Mouse (Mus musculus): ENCODE measurements around the gene Crim1. TPM values are rescaled to one million over a fixed set of nuclear protein-coding genes. Genes with fewer than 3 reads are reported as not detected.

Gene Crim1
- polyA plus RNA-seq, 1 experiment, result 1.1 TPM

- TF ChIP-seq TCF12 (IDR thresholded peaks at IDR 0.05; ENCODE audit: insufficient read depth, poor library complexity, severe bottlenecking) (no peak), REST (IDR thresholded peaks at IDR 0.05; ENCODE audit: insufficient read depth, insufficient read length) (no peak), MYOG (IDR thresholded peaks at IDR 0.05; ENCODE audit: control insufficient read depth in 1 of 3, insufficient read depth in 1 of 3, insufficient read length in 2 of 3, low read depth in 2 of 3) (no peak), POLR2A (IDR thresholded peaks at IDR 0.05; ENCODE audit: insufficient read length, low read depth) (no peak), E2F4 (IDR thresholded peaks at IDR 0.05; ENCODE audit: insufficient read depth) (no peak), USF1 (IDR thresholded peaks at IDR 0.05; ENCODE audit: low read depth) (no peak), SRF (IDR thresholded peaks at IDR 0.05; ENCODE audit: control insufficient read depth, insufficient read length, low read depth) (no peak), CEBPB (IDR thresholded peaks at IDR 0.05; ENCODE audit: insufficient read depth, poor library complexity, severe bottlenecking) (no peak), MAX (IDR thresholded peaks at IDR 0.05; ENCODE audit: low read depth) (no peak), TCF3 (IDR thresholded peaks at IDR 0.05; ENCODE audit: insufficient read length, low read depth) (no peak)
- no peak overlapping the region for H3K4me2 ChIP-seq (ENCODE audit: low read depth)
These were observed 83.4 kb downstream of the Crim1 start for GRCm38 (mm10) chr17:78283271-78283992.

GRCm38 (mm10) chr17:78286021-78286420 lies 86.0 kb downstream of the Crim1 start:
- no peaks in the 10 kb centered on the region for H3K27me3 ChIP-seq (ENCODE audit: control insufficient read depth, insufficient read depth, insufficient read length)
- H3K36me3 ChIP-seq (ENCODE audit: control insufficient read depth, insufficient read depth), result no peaks in the 10 kb centered on the region
- no peak overlapping the region for H3ac ChIP-seq (ENCODE audit: control insufficient read depth, insufficient read length)
- no peak overlapping the region for H3K4me3 ChIP-seq
- H3K79me2 ChIP-seq (ENCODE audit: control insufficient read depth, insufficient read depth), result no peaks in the 10 kb centered on the region
- TF ChIP-seq TCF12 (IDR thresholded peaks at IDR 0.05; ENCODE audit: insufficient read depth, poor library complexity, severe bottlenecking), result no peak
- no peak for TF ChIP-seq MYOG (IDR thresholded peaks at IDR 0.05; ENCODE audit: control insufficient read depth in 1 of 3, insufficient read depth in 1 of 3, insufficient read length in 2 of 3, low read depth in 2 of 3)
- no peak for TF ChIP-seq POLR2AphosphoS2 (IDR thresholded peaks at IDR 0.05; ENCODE audit: insufficient read length, low read depth)
- TF ChIP-seq E2F4 (IDR thresholded peaks at IDR 0.05; ENCODE audit: insufficient read depth), result no peak
- TF ChIP-seq MAX (IDR thresholded peaks at IDR 0.05; ENCODE audit: low read depth), result no peak
- no peak for TF ChIP-seq TCF3 (IDR thresholded peaks at IDR 0.05; ENCODE audit: insufficient read length, low read depth)
- no peak for TF ChIP-seq SRF (IDR thresholded peaks at IDR 0.05; ENCODE audit: control insufficient read depth, insufficient read length, low read depth)
- TF ChIP-seq USF1 (IDR thresholded peaks at IDR 0.05; ENCODE audit: low read depth), result no peak
- TF ChIP-seq REST (IDR thresholded peaks at IDR 0.05; ENCODE audit: insufficient read depth, insufficient read length), result no peak
- TF ChIP-seq POLR2A (IDR thresholded peaks at IDR 0.05; ENCODE audit: insufficient read length, low read depth), result no peak
- no peak for TF ChIP-seq MYOD1 (IDR thresholded peaks at IDR 0.05; ENCODE audit: control insufficient read depth in 1 of 3, insufficient read length in 2 of 3, low read depth in 2 of 3)
- TF ChIP-seq CEBPB (IDR thresholded peaks at IDR 0.05; ENCODE audit: insufficient read depth, poor library complexity, severe bottlenecking), result no peak
- no peak overlapping the region for H3K4me2 ChIP-seq (ENCODE audit: low read depth)

More at GRCm38 (mm10) chr17:78283271-78283992, 83.4 kb downstream of the Crim1 start:
- Histone ChIP-seq H3K4me3 (no peak overlapping the region), H3ac (ENCODE audit: control insufficient read depth, insufficient read length) (no peak overlapping the region), H3K79me2 (ENCODE audit: control insufficient read depth, insufficient read depth) (no peaks in the 10 kb centered on the region), H3K27me3 (ENCODE audit: control insufficient read depth, insufficient read depth, insufficient read length) (no peaks in the 10 kb centered on the region), H3K36me3 (ENCODE audit: control insufficient read depth, insufficient read depth) (no peaks in the 10 kb centered on the region)

GRCm38 (mm10) chr17:78287391-78287790 lies 87.3 kb downstream of the Crim1 start:
- TF ChIP-seq MYOG (IDR thresholded peaks at IDR 0.05; ENCODE audit: control insufficient read depth in 1 of 3, insufficient read depth in 1 of 3, insufficient read length in 2 of 3, low read depth in 2 of 3), result no peak
- no peak for TF ChIP-seq POLR2AphosphoS2 (IDR thresholded peaks at IDR 0.05; ENCODE audit: insufficient read length, low read depth)
- no peak for TF ChIP-seq USF1 (IDR thresholded peaks at IDR 0.05; ENCODE audit: low read depth)
- TF ChIP-seq E2F4 (IDR thresholded peaks at IDR 0.05; ENCODE audit: insufficient read depth), result no peak
- TF ChIP-seq SRF (IDR thresholded peaks at IDR 0.05; ENCODE audit: control insufficient read depth, insufficient read length, low read depth), result no peak
- TF ChIP-seq MYOD1 (IDR thresholded peaks at IDR 0.05; ENCODE audit: control insufficient read depth in 1 of 3, insufficient read length in 2 of 3, low read depth in 2 of 3), result no peak
- no peak for TF ChIP-seq TCF3 (IDR thresholded peaks at IDR 0.05; ENCODE audit: insufficient read length, low read depth)
- TF ChIP-seq POLR2A (IDR thresholded peaks at IDR 0.05; ENCODE audit: insufficient read length, low read depth), result no peak
- no peak for TF ChIP-seq TCF12 (IDR thresholded peaks at IDR 0.05; ENCODE audit: insufficient read depth, poor library complexity, severe bottlenecking)
- no peak for TF ChIP-seq REST (IDR thresholded peaks at IDR 0.05; ENCODE audit: insufficient read depth, insufficient read length)
- no peak for TF ChIP-seq MAX (IDR thresholded peaks at IDR 0.05; ENCODE audit: low read depth)
- TF ChIP-seq CEBPB (IDR thresholded peaks at IDR 0.05; ENCODE audit: insufficient read depth, poor library complexity, severe bottlenecking), result no peak
- H3K4me2 ChIP-seq (ENCODE audit: low read depth), result no peak overlapping the region
- H3K27me3 ChIP-seq (ENCODE audit: control insufficient read depth, insufficient read depth, insufficient read length), result no peaks in the 10 kb centered on the region
- H3K36me3 ChIP-seq (ENCODE audit: control insufficient read depth, insufficient read depth), result no peaks in the 10 kb centered on the region
- no peak overlapping the region for H3K4me3 ChIP-seq
- no peak overlapping the region for H3ac ChIP-seq (ENCODE audit: control insufficient read depth, insufficient read length)
- no peaks in the 10 kb centered on the region for H3K79me2 ChIP-seq (ENCODE audit: control insufficient read depth, insufficient read depth)

- TF ChIP-seq TCF3 (IDR thresholded peaks at IDR 0.05; ENCODE audit: insufficient read length, low read depth) (no peak), SRF (IDR thresholded peaks at IDR 0.05; ENCODE audit: control insufficient read depth, insufficient read length, low read depth) (no peak), USF1 (IDR thresholded peaks at IDR 0.05; ENCODE audit: low read depth) (no peak), CEBPB (IDR thresholded peaks at IDR 0.05; ENCODE audit: insufficient read depth, poor library complexity, severe bottlenecking) (no peak), REST (IDR thresholded peaks at IDR 0.05; ENCODE audit: insufficient read depth, insufficient read length) (no peak), MYOG (IDR thresholded peaks at IDR 0.05; ENCODE audit: control insufficient read depth in 1 of 3, insufficient read depth in 1 of 3, insufficient read length in 2 of 3, low read depth in 2 of 3) (no peak), MYOD1 (IDR thresholded peaks at IDR 0.05; ENCODE audit: control insufficient read depth in 1 of 3, insufficient read length in 2 of 3, low read depth in 2 of 3) (no peak), MAX (IDR thresholded peaks at IDR 0.05; ENCODE audit: low read depth) (no peak), TCF12 (IDR thresholded peaks at IDR 0.05; ENCODE audit: insufficient read depth, poor library complexity, severe bottlenecking) (no peak), POLR2AphosphoS2 (IDR thresholded peaks at IDR 0.05; ENCODE audit: insufficient read length, low read depth) (no peak), E2F4 (IDR thresholded peaks at IDR 0.05; ENCODE audit: insufficient read depth) (no peak), POLR2A (IDR thresholded peaks at IDR 0.05; ENCODE audit: insufficient read length, low read depth) (no peak)
- Histone ChIP-seq H3ac (ENCODE audit: control insufficient read depth, insufficient read length) (no peak overlapping the region), H3K4me3 (no peak overlapping the region), H3K4me2 (ENCODE audit: low read depth) (no peak overlapping the region), H3K79me2 (ENCODE audit: control insufficient read depth, insufficient read depth) (no peaks in the 10 kb centered on the region), H3K27me3 (ENCODE audit: control insufficient read depth, insufficient read depth, insufficient read length) (no peaks in the 10 kb centered on the region), H3K36me3 (ENCODE audit: control insufficient read depth, insufficient read depth) (no peaks in the 10 kb centered on the region)
These were observed 90.3 kb downstream of the Crim1 start for GRCm38 (mm10) chr17:78290153-78290876.
